Mouse (Mus musculus) G1E (cell line): ENCODE measurements around the gene Tlr6.

Experiments
- CTCF ChIP-seq: IDR thresholded peaks from 2 replicates; pipeline ENCODE4 v1.5.1; 2012; ENCODE audit warnings: low read depth, low read length, inconsistent platforms, mixed read lengths
- POLR2AphosphoS5 ChIP-seq: IDR thresholded peaks from 2 replicates; pipeline ENCODE4 v1.6.1; 2012; ENCODE audit warnings: low read depth, low read length, inconsistent platforms; ENCODE audit not compliant: insufficient replicate concordance
- TAL1 ChIP-seq: conservative IDR thresholded peaks from 2 replicates; pipeline ENCODE4 v1.6.1; 2012; ENCODE audit warnings: low read depth, low read length, inconsistent platforms, mixed read lengths

- TF ChIP-seq CTCF: no peak
- TF ChIP-seq TAL1: no peak
- TF ChIP-seq POLR2AphosphoS5: no peak
Measured at GRCm38 (mm10) chr5:64905516-64906271, 54.2 kb downstream of the Tlr6 start.
